Mouse (Mus musculus) intestine, embryonic 16.5 days (tissue): ENCODE measurements around the gene Brat1. TPM values are rescaled to one million over a fixed set of nuclear protein-coding genes. Genes with fewer than 3 reads are reported as not detected.

Experiments used
- ATAC-seq: fragments of 200-750 bp; cut with Nextera tagmentation; 2 replicates; pipeline ENCODE4 v1.8.0; 2017; ENCODE audit warnings: moderate TSS enrichment, moderate library complexity
- H3K27ac ChIP-seq: fragments of 300-500 bp; sonication (generic); 2 replicates; pipeline ENCODE4 v1.5.1; 2014; ENCODE audit warnings: mild to moderate bottlenecking, low read length
- H3K27me3 ChIP-seq: fragments of 300-500 bp; sonication (generic); replicated peaks from 2 replicates; pipeline ENCODE4 v1.6.1; 2014; ENCODE audit warnings: low read length, control low read depth, mixed read lengths; ENCODE audit not compliant: control insufficient read depth, insufficient read depth
- H3K36me3 ChIP-seq: fragments of 300-500 bp; sonication (generic); 2 replicates; pipeline ENCODE4 v1.6.1; 2014; ENCODE audit warnings: low read length, control low read depth; ENCODE audit not compliant: control insufficient read depth, insufficient read depth
- H3K4me1 ChIP-seq: fragments of 300-500 bp; sonication (generic); 2 replicates; pipeline ENCODE4 v1.6.1; 2014; ENCODE audit warnings: low read length, control low read depth, mixed read lengths; ENCODE audit not compliant: control insufficient read depth, insufficient read depth
- H3K4me2 ChIP-seq: fragments of 300-500 bp; sonication (generic); 2 replicates; pipeline ENCODE4 v1.6.1; 2014; ENCODE audit warnings: low read depth, low read length, control low read depth
- H3K4me3 ChIP-seq: fragments of 300-500 bp; sonication (generic); 2 replicates; pipeline ENCODE4 v1.5.1; 2014; ENCODE audit warnings: mild to moderate bottlenecking, low read length
- H3K9ac ChIP-seq: fragments of 300-500 bp; sonication (generic); 2 replicates; pipeline ENCODE4 v1.6.1; 2014; ENCODE audit warnings: low read depth, low read length
- H3K9me3 ChIP-seq: fragments of 300-500 bp; sonication (generic); 2 replicates; pipeline ENCODE4 v1.6.1; 2016; ENCODE audit warnings: low read length, control low read depth; ENCODE audit not compliant: control insufficient read depth
- WGBS: fragments of 180-500 bp; shearing (Covaris S2); extraction: QIAGEN DNeasy Blood & Tissue Kit; methylation state at CpG from one replicate; pipeline ENCODE4 v1.1.7; 2014; 5-methylcytosine and 5-hydroxymethylcytosine counted together
- polyA plus RNA-seq: library from polyadenylated mRNA; unstranded; fragments of >200 nt; fragmentation: Nextera tagmentation; extraction: Ambion mirVana; gene quantifications from 2 replicates; pipeline ENCODE4 v1.2.1, GENCODE M21; 2015

Gene Brat1
- polyA plus RNA-seq, result 19.0 and 20.0 TPM in 2 replicates

DNA sequence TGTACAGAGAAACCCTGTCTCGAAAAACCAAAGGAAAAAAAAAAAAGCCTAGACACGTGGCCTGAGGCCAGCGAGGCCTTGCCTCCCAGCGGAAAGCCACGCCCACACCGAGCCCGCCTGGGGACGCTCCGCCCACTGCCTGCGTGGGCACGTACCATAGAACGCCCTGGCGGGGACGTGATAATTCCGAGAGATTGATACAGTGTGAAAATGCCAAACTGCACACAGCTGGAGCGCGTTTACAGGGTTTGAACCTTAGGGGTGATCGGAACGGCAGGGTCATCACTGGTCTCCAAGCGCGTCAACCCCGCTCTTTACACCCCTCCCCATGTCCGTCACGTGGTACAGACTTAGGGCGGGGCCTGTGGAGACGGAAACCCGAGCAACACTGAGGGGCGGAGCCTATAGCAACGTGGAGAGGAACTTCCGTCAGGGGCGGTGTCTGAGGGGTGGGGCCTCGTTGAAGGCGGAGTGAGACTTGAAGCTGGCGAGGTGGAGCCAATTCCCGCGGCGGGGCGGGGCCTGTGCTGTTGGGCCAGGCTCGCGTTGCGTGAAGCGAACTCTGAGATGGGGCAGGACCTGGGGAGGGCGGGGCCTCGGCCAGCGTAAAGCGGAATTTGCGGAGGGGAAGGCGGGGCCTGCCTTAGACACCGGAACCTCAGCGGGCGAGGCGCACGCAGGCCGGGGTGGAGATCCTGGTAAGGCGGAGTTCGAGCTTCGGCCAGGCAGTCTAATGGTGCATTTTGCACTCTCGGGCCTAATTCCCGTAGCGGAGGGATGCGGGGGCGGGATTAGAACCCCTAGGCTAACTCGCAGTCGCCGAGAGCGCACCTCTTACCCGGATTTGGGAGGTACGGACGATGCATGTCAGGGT, at the start of gene Brat1:
TSS of gene Brat1 (plus strand) at position 634 of the 874 bp plus-strand sequence.
- H3K4me1 ChIP-seq, result peaks cover 38% of the 10 kb centered on the region
- peak within 1 kb of the TSS; percentile 80 for H3K9ac ChIP-seq
- peak within 1 kb of the TSS; percentile 90 for H3K4me2 ChIP-seq
- WGBS, result under 1% methylated on average over 69 of the region's 69 CpGs
- H3K27me3 ChIP-seq, result no peaks in the 10 kb centered on the region
- H3K9me3 ChIP-seq, result no peaks in the 10 kb centered on the region
- peak within 1 kb of the TSS; percentile 66 for H3K4me3 ChIP-seq
- H3K36me3 ChIP-seq, result 0 out of 2 replicates have a peak, but pooled peaks cover 7% of the 10 kb centered on the region
- H3K27ac ChIP-seq, result peak within 1 kb of the TSS; percentile 92
- ATAC-seq, result peak; percentile 90

DNA sequence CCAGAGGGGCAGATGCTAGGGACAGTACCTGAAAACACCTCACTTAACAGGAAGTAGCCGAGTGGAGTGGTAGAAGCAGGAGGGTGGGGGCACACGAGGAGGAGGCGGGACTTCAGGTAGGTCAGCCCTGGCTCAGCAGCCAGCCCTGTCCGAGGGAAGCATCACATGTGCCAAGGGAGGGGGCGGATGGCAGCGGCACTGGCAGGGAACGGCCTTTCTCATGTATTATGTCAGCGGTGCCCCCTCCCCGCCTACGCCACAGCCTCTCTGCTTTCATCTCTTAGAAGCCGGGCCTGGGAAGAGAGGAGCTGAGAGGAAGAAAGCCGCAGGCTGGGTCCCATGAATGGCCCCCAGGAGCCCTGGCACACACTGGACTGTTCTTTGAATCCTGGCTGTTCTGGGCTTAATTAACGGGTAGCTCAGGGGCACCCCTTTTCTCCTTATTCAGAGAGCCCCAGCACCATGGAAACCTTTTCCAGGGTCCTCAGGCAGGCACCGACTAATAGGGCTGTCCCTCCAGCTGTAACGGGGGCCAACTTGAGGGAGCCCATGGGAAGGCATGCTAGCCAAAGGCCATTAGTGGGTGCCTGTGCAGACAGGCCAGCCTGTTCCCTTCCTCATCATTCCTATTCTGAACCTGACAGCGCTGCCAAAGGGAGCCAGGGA, 45.1 kb upstream of the Brat1 start:
- Histone ChIP-seq H3K27ac (no peak overlapping the region), H3K4me3 (no peak overlapping the region), H3K9me3 (no peaks in the 10 kb centered on the region), H3K4me2 (no peak overlapping the region), H3K36me3 (no peaks in the 10 kb centered on the region), H3K27me3 (no peaks in the 10 kb centered on the region), H3K9ac (no peak overlapping the region), H3K4me1 (peaks cover 44% of the 10 kb centered on the region)
- 50% methylated on average over 16 of the region's 16 CpGs for WGBS
- ATAC-seq, result no peak

DNA sequence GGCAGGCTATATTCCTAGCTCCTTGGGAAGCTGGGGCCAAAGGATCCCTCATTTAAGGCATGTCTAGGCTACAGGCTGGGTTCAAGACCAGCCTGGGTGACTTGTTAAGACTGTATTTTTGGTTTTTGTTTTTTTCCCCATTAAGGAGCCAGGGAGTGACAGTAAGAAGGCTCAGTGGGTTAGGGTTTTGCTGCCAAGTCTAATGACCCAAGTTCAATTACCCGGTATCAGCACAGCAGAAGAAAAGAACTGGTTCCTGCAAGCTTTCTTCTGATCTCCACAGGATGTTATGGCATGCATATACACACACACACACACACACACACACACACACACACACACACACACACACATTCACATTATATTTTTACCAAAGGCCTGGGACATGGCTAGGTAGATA, 44.4 kb upstream of the Brat1 start:
- H3K9me3 ChIP-seq, result no peaks in the 10 kb centered on the region
- no peak overlapping the region for H3K4me2 ChIP-seq
- H3K27me3 ChIP-seq, result no peaks in the 10 kb centered on the region
- 62% methylated on average over 1 of the region's 1 CpGs for WGBS
- 0 out of 2 replicates have a peak overlapping the region, but pooled peaks have one; percentile 10 for H3K9ac ChIP-seq
- H3K36me3 ChIP-seq, result no peaks in the 10 kb centered on the region
- ATAC-seq, result no peak
- no peak overlapping the region for H3K27ac ChIP-seq
- H3K4me3 ChIP-seq, result no peak overlapping the region
- H3K4me1 ChIP-seq, result peaks cover 44% of the 10 kb centered on the region

DNA sequence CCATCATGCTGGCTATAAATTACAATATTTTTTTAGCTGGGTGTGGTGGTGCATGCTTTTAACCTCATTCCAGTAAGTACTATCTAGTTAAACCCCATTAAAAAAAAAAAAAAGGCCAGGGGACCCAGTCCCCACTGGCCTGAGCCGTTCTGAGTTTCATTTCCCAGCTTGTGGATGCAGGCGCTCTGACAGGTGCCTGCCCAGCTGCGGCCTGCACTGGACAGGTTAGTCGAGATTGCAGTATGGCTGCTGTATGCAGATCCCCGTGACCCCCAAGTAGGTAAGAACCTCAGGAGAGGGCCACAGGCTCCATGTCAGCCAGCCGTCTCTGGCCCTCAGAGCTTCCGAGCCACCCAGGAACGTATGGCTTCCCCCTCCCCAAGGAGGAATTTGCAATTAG, 43.4 kb upstream of the Brat1 start:
- no peaks in the 10 kb centered on the region for H3K27me3 ChIP-seq
- H3K4me2 ChIP-seq, result no peak overlapping the region
- H3K27ac ChIP-seq, result no peak overlapping the region
- 50% methylated on average over 8 of the region's 8 CpGs for WGBS
- H3K4me1 ChIP-seq, result peaks cover 44% of the 10 kb centered on the region
- no peak overlapping the region for H3K4me3 ChIP-seq
- H3K9me3 ChIP-seq, result no peaks in the 10 kb centered on the region
- ATAC-seq, result no peak
- no peaks in the 10 kb centered on the region for H3K36me3 ChIP-seq
- peak overlapping the region; percentile 6; the same call in 1 of the 2 replicates for H3K9ac ChIP-seq

DNA sequence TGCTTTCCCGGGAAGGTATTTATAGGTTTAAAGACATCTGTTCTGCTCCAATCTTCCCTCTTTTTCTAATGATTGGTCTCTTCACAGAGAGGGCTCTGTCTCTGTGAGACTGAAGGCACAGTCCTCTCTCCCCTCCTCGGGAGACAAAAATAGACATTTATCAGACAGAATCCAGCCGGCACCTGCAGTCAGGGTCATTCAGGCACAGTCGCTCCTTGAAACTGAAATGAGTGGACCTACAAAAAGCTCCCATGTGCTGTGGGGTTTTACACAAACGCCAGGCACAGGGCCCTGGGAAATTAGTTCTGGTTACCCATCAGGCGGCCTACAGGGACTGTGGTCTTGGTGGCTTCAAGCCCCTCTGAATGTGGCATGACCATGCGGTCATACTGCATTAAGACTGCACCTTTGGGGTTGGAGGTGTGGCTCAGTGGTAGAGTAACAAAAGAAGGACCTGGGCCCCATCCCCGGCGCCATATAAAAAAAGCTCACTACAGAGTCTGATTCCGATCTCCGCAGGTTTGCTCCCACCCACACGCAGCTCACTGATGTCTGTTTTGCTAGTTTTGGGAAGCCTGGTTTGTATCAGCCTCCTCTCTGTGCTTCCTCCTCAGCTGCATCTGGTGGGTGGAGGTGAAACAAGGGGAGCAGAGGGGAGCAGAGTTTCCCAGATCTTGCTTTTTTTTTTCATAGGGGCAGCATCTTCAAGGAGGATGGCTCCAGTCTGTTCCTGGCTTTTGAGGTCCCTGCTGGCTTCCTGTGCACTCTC, 42.8 kb upstream of the Brat1 start:
- Histone ChIP-seq H3K36me3 (no peaks in the 10 kb centered on the region), H3K4me2 (no peak overlapping the region), H3K4me1 (peaks cover 44% of the 10 kb centered on the region), H3K9ac (peak overlapping the region; percentile 6; the same call in 1 of the 2 replicates), H3K4me3 (no peak overlapping the region), H3K9me3 (no peaks in the 10 kb centered on the region), H3K27me3 (no peaks in the 10 kb centered on the region), H3K27ac (peak overlapping the region; percentile 38; the same call in 1 of the 2 replicates)
- no peak for ATAC-seq
- WGBS, result 41% methylated on average over 12 of the region's 12 CpGs

DNA sequence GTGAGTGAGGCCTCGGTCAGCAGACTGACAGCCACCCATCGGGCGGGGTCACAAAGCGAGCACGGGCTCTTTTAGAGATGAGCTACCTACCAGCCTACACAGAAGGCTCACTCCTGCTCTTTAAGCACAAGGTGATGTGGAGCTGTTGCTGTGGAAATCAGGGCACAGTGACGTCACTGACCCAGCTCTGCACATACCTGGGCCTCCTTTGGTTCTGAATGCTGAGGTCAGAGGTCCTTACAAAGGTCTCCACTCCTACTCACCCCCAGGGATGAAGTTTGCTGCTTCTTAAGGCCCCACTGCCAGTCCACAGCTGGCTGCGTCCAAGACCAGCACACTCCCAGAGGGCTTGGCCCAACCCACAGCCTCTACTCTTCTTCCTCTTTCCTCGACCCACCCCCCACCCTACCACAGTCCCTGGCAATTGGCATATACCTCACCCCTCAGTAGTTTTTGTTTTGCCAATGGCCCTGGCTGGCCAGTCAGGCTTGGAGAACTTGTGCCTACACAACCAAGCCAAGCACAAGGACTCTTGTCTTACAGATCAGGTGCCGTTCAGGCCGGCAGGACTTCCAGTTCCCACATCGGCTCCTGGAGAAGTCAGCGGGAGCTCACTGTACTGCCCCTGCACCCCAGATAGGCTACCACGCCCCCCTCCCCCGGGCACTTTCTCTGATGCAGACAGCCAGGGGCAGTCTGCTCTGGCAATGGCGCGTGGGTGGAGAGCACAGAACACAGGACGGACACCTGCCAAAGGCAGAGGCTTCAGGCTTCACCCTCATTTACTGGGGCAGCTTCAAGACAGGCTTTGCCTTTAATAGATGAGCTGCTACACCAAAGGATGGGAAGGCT, 41.8 kb upstream of the Brat1 start:
- ATAC-seq, result peak; percentile 14
- H3K27ac ChIP-seq, result peak overlapping the region; percentile 46
- no peak overlapping the region for H3K4me3 ChIP-seq
- 54% methylated on average over 17 of the region's 17 CpGs for WGBS
- no peaks in the 10 kb centered on the region; the same call in 1 of the 2 replicates for H3K36me3 ChIP-seq
- peak overlapping the region; percentile 27; the same call in 1 of the 2 replicates for H3K9ac ChIP-seq
- H3K4me2 ChIP-seq, result no peak overlapping the region
- no peaks in the 10 kb centered on the region for H3K27me3 ChIP-seq
- peaks cover 44% of the 10 kb centered on the region for H3K4me1 ChIP-seq
- no peaks in the 10 kb centered on the region for H3K9me3 ChIP-seq

DNA sequence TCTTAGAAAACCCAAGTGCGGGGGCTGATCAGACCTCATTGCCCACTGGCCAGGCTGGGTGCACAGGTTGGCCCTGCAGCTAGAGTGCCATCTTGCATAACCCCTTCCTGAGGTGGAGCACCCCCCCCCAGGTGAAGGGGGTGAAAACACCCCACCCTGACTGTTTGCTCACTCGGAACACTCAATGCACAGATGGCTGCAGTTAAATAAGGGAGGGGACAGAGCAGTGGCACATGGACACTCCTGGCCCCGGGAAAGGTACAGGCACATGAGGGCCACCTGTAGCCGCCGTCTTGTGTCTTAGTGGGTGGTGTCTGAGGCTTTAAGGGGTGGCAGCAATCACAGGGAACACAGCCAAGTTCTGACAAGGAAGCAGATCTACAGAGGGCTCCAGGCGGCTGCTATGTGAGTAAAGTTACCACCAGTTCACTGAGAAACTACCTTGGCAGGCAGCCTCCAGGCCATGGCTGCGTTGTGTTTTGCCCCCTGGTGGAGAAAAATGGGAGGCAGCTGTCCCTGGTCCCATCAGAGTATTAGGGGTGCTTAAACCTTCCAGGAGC, 41.1 kb upstream of the Brat1 start:
- Histone ChIP-seq H3K9ac (no peak overlapping the region), H3K4me1 (peaks cover 44% of the 10 kb centered on the region), H3K27ac (peak overlapping the region; percentile 46), H3K4me3 (no peak overlapping the region), H3K36me3 (peaks cover 1% of the 10 kb centered on the region), H3K27me3 (no peaks in the 10 kb centered on the region), H3K9me3 (peaks cover 2% of the 10 kb centered on the region), H3K4me2 (no peak overlapping the region)
- 35% methylated on average over 7 of the region's 7 CpGs for WGBS
- peak; percentile 84 for ATAC-seq

DNA sequence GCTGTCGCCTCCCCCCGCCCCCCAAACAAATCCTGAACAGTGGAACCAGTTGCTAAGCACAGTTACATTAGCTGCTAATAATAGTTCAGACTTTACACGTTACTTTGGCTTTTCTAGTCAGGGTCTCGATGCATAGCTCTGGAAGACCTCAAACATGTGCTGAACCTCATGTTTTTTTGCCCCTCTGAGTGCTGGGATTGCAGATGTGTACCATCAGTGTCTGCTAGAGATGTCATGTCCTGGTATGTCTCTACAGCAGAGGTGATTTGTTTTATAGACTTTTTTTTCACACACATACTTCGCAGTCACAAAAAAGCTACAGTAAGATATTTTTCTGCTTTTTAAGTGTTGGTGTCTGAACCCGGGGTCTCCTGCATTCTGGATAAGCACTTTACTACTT, 32.7 kb upstream of the Brat1 start:
- Histone ChIP-seq H3K4me2 (no peak overlapping the region), H3K36me3 (peaks cover 8% of the 10 kb centered on the region), H3K4me3 (no peak overlapping the region), H3K27me3 (no peaks in the 10 kb centered on the region), H3K27ac (peak overlapping the region; percentile 81), H3K4me1 (no peaks in the 10 kb centered on the region; the same call in 1 of the 2 replicates), H3K9me3 (peaks cover 10% of the 10 kb centered on the region), H3K9ac (no peak overlapping the region)
- WGBS, result 70% methylated on average over 6 of the region's 6 CpGs
- ATAC-seq, result peak; percentile 70
